Mouse (Mus musculus): ENCODE results near the gene Pxk. TPM values are rescaled to one million over a fixed set of nuclear protein-coding genes. Genes with fewer than 3 reads are reported as not detected.

Gene Pxk
- total and polyA plus RNA-seq, 3 experiments: 2.1 to 14.0 (median 5.3) TPM

GRCm38 (mm10) chr14:8080718-8081117 is 17.3 kb upstream of the Pxk start:
- peak overlapping the region; percentile 95 for H3K4me3 ChIP-seq (ENCODE audit: low read depth, low read length)
- ATAC-seq (ENCODE audit: extremely low read depth, insufficient number of reproducible peaks, low FRiP score, poor library complexity, severe bottlenecking): peak; percentile 29; the same call in 1 of the 2 replicates
- DNase-seq (ENCODE audit: low spot score): peak; percentile 15
- no peaks in the 10 kb centered on the region for H3K27me3 ChIP-seq (ENCODE audit: insufficient read depth, low read length)
- H3K9me3 ChIP-seq (replicated peaks): no peaks in the 10 kb centered on the region
- TF ChIP-seq TAL1 (conservative IDR thresholded peaks at IDR 0.05; ENCODE audit: low read depth, low read length) (no peak), GATA1 (IDR thresholded peaks at IDR 0.05; ENCODE audit: borderline replicate concordance, low read length) (no peak), POLR2AphosphoS5 (IDR thresholded peaks at IDR 0.05; ENCODE audit: insufficient replicate concordance, low read depth, low read length) (no peak), GATA2 (IDR thresholded peaks at IDR 0.05; ENCODE audit: borderline replicate concordance, low read depth, low read length) (no peak), CTCF (IDR thresholded peaks at IDR 0.05; ENCODE audit: low read depth, low read length) (no peak)
- H3K4me1 ChIP-seq (ENCODE audit: insufficient read depth, low read depth, low read length): peaks cover 15% of the 10 kb centered on the region
- peaks cover 39% of the 10 kb centered on the region for H3K36me3 ChIP-seq (replicated peaks)

GRCm38 (mm10) chr14:8082949-8083348 is 15.1 kb upstream of the Pxk start:
- Histone ChIP-seq H3K4me1 (ENCODE audit: insufficient read depth, low read depth, low read length) (peaks cover 15% of the 10 kb centered on the region), H3K4me3 (ENCODE audit: low read depth, low read length) (no peak overlapping the region), H3K9me3 (replicated peaks) (no peaks in the 10 kb centered on the region), H3K36me3 (replicated peaks) (peaks cover 58% of the 10 kb centered on the region), H3K27me3 (ENCODE audit: insufficient read depth, low read length) (no peaks in the 10 kb centered on the region)
- no peak for ATAC-seq (ENCODE audit: extremely low read depth, insufficient number of reproducible peaks, low FRiP score, poor library complexity, severe bottlenecking)
- TF ChIP-seq POLR2AphosphoS5 (IDR thresholded peaks at IDR 0.05; ENCODE audit: insufficient replicate concordance, low read depth, low read length) (no peak), GATA2 (IDR thresholded peaks at IDR 0.05; ENCODE audit: borderline replicate concordance, low read depth, low read length) (no peak), GATA1 (IDR thresholded peaks at IDR 0.05; ENCODE audit: borderline replicate concordance, low read length) (no peak), TAL1 (conservative IDR thresholded peaks at IDR 0.05; ENCODE audit: low read depth, low read length) (no peak), CTCF (IDR thresholded peaks at IDR 0.05; ENCODE audit: low read depth, low read length) (no peak)
- no peak for DNase-seq (ENCODE audit: low spot score)

GRCm38 (mm10) chr14:8089016-8089415 is 9.0 kb upstream of the Pxk start:
- DNase-seq (ENCODE audit: low spot score) (no peak), ATAC-seq (ENCODE audit: extremely low read depth, insufficient number of reproducible peaks, low FRiP score, poor library complexity, severe bottlenecking) (no peak)
- Histone ChIP-seq H3K4me1 (ENCODE audit: insufficient read depth, low read depth, low read length) (no peaks in the 10 kb centered on the region), H3K36me3 (replicated peaks) (peaks cover 68% of the 10 kb centered on the region), H3K4me3 (ENCODE audit: low read depth, low read length) (no peak overlapping the region), H3K27me3 (ENCODE audit: insufficient read depth, low read length) (no peaks in the 10 kb centered on the region), H3K9me3 (replicated peaks) (no peaks in the 10 kb centered on the region)
- TF ChIP-seq GATA1 (IDR thresholded peaks at IDR 0.05; ENCODE audit: borderline replicate concordance, low read length): no peak
- no peak for TF ChIP-seq POLR2AphosphoS5 (IDR thresholded peaks at IDR 0.05; ENCODE audit: insufficient replicate concordance, low read depth, low read length)
- TF ChIP-seq GATA2 (IDR thresholded peaks at IDR 0.05; ENCODE audit: borderline replicate concordance, low read depth, low read length): no peak
- no peak for TF ChIP-seq CTCF (IDR thresholded peaks at IDR 0.05; ENCODE audit: low read depth, low read length)
- TF ChIP-seq TAL1 (conservative IDR thresholded peaks at IDR 0.05; ENCODE audit: low read depth, low read length): no peak

GRCm38 (mm10) chr14:8092573-8092972 is 5.4 kb upstream of the Pxk start:
- DNase-seq (ENCODE audit: low spot score) (no peak), ATAC-seq (ENCODE audit: extremely low read depth, insufficient number of reproducible peaks, low FRiP score, poor library complexity, severe bottlenecking) (no peak)
- H3K9me3 ChIP-seq (replicated peaks): no peaks in the 10 kb centered on the region
- H3K36me3 ChIP-seq (replicated peaks): peaks cover 37% of the 10 kb centered on the region
- H3K4me1 ChIP-seq (ENCODE audit: insufficient read depth, low read depth, low read length): peaks cover 9% of the 10 kb centered on the region; the same call in 1 of the 2 replicates
- TF ChIP-seq GATA2 (IDR thresholded peaks at IDR 0.05; ENCODE audit: borderline replicate concordance, low read depth, low read length) (no peak), TAL1 (conservative IDR thresholded peaks at IDR 0.05; ENCODE audit: low read depth, low read length) (no peak), CTCF (IDR thresholded peaks at IDR 0.05; ENCODE audit: low read depth, low read length) (no peak), GATA1 (IDR thresholded peaks at IDR 0.05; ENCODE audit: borderline replicate concordance, low read length) (no peak), POLR2AphosphoS5 (IDR thresholded peaks at IDR 0.05; ENCODE audit: insufficient replicate concordance, low read depth, low read length) (no peak)
- no peak overlapping the region for H3K4me3 ChIP-seq (ENCODE audit: low read depth, low read length)
- no peaks in the 10 kb centered on the region for H3K27me3 ChIP-seq (ENCODE audit: insufficient read depth, low read length)

GRCm38 (mm10) chr14:8093427-8093826 is 4.6 kb upstream of the Pxk start:
- Histone ChIP-seq H3K36me3 (replicated peaks) (peaks cover 33% of the 10 kb centered on the region), H3K9me3 (replicated peaks) (no peaks in the 10 kb centered on the region), H3K4me3 (ENCODE audit: low read depth, low read length) (no peak overlapping the region), H3K4me1 (ENCODE audit: insufficient read depth, low read depth, low read length) (peaks cover 13% of the 10 kb centered on the region), H3K27me3 (ENCODE audit: insufficient read depth, low read length) (no peaks in the 10 kb centered on the region)
- TF ChIP-seq TAL1 (conservative IDR thresholded peaks at IDR 0.05; ENCODE audit: low read depth, low read length) (no peak), POLR2AphosphoS5 (IDR thresholded peaks at IDR 0.05; ENCODE audit: insufficient replicate concordance, low read depth, low read length) (no peak), GATA1 (IDR thresholded peaks at IDR 0.05; ENCODE audit: borderline replicate concordance, low read length) (no peak), CTCF (IDR thresholded peaks at IDR 0.05; ENCODE audit: low read depth, low read length) (no peak), GATA2 (IDR thresholded peaks at IDR 0.05; ENCODE audit: borderline replicate concordance, low read depth, low read length) (no peak)
- DNase-seq (ENCODE audit: low spot score) (no peak), ATAC-seq (ENCODE audit: extremely low read depth, insufficient number of reproducible peaks, low FRiP score, poor library complexity, severe bottlenecking) (no peak)

- DNase-seq (ENCODE audit: low spot score) (no peak), ATAC-seq (ENCODE audit: extremely low read depth, insufficient number of reproducible peaks, low FRiP score, poor library complexity, severe bottlenecking) (no peak)
- Histone ChIP-seq H3K9me3 (replicated peaks) (no peaks in the 10 kb centered on the region), H3K4me3 (ENCODE audit: low read depth, low read length) (no peak overlapping the region), H3K27me3 (ENCODE audit: insufficient read depth, low read length) (no peaks in the 10 kb centered on the region), H3K4me1 (ENCODE audit: insufficient read depth, low read depth, low read length) (peaks cover 24% of the 10 kb centered on the region), H3K36me3 (replicated peaks) (peaks cover 16% of the 10 kb centered on the region)
- TF ChIP-seq GATA1 (IDR thresholded peaks at IDR 0.05; ENCODE audit: borderline replicate concordance, low read length): no peak
- no peak for TF ChIP-seq POLR2AphosphoS5 (IDR thresholded peaks at IDR 0.05; ENCODE audit: insufficient replicate concordance, low read depth, low read length)
- TF ChIP-seq GATA2 (IDR thresholded peaks at IDR 0.05; ENCODE audit: borderline replicate concordance, low read depth, low read length): no peak
- TF ChIP-seq CTCF (IDR thresholded peaks at IDR 0.05; ENCODE audit: low read depth, low read length): no peak
- TF ChIP-seq TAL1 (conservative IDR thresholded peaks at IDR 0.05; ENCODE audit: low read depth, low read length): no peak
Measured at GRCm38 (mm10) chr14:8094931-8095561, 3.0 kb upstream of the Pxk start.

Measured in G1E (cell line).